Mouse (Mus musculus): Measurements from ENCODE around the gene Gm21985. TPM values are rescaled to one million over a fixed set of nuclear protein-coding genes. Genes with fewer than 3 reads are reported as not detected.

The Gm21985 gene
- polyA plus RNA-seq (2012; rRNA removed; ENCODE audit: low replicate concordance) = not detected in 2 replicates

DNA sequence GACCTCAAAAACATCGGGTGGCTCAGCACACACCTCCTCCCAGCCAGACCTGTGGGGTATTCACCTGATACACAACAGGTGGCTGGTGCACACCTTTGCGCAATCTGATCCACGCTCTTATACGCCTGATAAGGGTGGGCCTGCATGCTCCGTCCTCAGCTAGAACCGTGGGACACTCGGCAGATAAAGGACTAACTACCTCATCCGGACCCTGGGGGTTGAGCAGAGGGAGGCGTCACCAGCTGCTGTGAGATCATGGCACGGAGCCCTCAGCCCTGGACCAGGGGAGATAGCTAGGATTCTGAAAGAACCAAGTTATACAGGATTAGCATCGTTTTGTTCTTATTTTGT is at the start of gene Gm21985:
Gene Gm21985 (plus strand): TSS at position 73 of the 351 bp plus-strand sequence.

GRCm38 (mm10) chr2:112239212-112239934 is 26.7 kb upstream of the Gm21985 start, which contains the start of gene Lpcat4:
TSS of gene Lpcat4 (plus strand) at chr2:112239468.

DNA sequence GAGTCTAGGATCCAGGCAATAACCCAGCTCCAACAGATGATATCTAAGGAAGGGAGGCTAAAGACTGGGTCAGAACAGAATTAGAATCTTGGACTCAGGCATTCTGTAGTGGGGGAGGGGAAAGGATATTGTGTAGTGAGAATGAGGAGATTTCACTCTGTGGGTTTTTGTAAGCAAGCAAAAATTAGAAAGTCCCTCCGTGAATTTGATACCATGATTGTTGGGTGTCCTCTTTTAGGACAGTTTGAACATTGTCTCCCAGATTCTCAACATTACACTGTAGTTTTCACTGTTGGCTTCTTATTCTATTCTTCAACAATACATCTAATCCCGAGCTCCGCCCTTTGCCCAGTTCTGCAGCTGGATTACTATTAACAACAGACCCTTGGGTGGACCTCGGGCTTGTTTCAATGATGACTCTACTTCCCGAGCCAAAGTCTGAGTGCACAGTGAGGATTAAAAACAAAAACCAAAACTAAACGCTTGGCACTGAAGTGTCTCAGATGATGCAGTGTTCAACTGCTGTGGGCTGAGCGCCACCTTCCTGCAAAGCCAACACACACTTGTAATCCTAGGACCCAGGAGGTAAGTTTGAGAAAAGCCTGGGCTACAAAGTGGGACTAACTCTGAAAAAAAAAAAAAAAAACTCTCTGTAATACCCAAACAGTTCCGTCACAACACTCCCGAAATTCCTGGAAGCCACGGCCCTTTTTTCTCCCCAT is 6.7 kb upstream of the Gm21985 start, which contains the start of gene Nutm1:
Gene Nutm1 (minus strand): TSS at position 51 of the 722 bp plus-strand sequence.

DNA sequence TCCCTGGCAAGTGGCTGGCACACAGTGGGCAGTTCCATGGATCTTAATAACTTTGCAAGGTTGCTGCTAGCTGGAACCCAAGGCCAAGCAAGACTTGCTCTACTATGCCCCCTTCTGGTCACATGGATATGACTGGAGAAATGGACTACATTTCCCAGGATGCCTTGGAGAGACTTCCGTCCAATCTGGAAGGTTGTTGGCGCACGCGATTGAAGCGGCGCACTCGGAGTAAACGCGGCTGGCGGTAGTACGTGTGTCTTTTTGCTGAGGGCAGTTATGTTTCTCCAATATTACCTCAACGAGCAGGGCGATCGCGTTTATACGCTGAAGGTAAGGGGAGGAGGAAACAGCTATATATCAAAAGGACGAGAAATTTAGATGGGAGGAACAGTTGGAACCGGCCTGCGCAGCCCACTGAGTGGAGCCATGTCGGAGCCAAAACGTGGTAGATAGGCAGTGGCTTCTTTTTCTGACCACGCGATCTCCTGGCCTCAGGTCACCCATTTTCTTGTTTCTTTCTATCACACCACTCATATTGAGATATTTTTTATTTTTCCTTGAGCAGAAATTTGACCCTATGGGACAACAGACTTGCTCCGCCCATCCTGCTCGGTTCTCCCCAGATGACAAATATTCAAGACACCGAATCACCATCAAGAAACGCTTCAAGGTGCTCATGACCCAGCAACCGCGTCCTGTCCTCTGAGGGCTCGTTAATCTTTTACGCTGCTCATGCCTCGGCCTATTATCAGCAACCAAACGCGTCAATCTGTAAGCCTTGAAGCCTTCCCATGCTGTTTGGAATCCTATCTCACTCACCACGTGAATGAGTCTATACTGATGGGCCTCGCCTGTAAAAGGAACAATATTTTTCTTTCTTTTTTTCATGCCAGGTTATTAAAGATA is 4.1 kb upstream of the Gm21985 start, which contains the start of gene Nop10:
Gene Nop10 (plus strand): TSS at position 179 of the 906 bp plus-strand sequence.

GRCm38 (mm10) chr2:112265448-112266241 is 469 bp upstream of the Gm21985 start, which contains the start of gene Slc12a6:
TSS of gene Slc12a6 (plus strand) at chr2:112265825.

GRCm38 (mm10) chr2:112367726-112368673 is 101.9 kb downstream of the Gm21985 start, which contains the start of gene Emc4:
TSS of gene Emc4 (minus strand) at chr2:112368027.

DNA sequence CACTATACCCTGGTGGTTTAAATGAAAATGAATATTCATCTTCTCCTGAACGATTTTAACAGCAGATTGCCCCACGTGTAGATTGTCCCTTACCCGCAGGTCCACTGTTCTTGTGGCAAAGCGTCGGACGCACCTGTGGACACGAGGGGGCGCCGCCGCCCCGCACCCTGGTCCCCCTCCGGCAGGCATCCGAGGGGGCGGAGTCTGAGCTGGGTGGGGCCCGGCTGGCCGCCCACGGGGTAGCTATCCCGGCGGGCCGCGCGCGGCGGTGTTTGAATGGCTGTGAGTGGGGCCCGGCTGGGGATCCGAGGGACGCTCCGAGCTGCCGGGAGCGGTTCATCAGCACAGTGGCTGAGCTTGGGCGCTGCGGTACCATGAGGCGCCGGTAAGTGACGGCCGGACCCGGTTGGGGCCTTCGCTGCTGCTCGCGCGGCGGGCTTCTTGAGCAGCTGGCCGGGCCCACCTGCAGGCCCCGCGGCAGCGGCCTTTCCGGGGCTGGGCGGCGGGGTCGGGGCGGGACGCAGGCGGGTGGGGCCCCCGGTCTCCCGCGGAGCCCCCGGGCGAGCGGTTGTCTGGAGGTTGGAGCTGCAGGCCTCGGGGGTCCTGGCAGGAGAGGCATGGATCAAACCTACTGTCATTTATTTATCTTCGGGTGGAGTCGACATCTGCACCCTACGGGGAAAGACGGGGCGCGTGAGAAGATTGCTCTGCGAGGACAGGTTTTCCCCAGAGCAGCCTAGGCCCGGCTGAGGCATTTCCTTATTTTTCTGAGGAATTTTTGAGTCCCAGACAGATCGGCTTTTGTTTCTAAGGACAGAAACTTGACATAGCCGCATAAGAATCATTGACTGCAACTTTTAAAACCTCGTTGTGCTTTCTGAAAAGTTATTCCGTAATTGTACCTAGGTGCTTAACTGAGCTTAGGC is 113.1 kb downstream of the Gm21985 start, which contains the start of gene Katnbl1:
Gene Katnbl1 (plus strand): TSS at position 239 of the 926 bp plus-strand sequence.

DNA sequence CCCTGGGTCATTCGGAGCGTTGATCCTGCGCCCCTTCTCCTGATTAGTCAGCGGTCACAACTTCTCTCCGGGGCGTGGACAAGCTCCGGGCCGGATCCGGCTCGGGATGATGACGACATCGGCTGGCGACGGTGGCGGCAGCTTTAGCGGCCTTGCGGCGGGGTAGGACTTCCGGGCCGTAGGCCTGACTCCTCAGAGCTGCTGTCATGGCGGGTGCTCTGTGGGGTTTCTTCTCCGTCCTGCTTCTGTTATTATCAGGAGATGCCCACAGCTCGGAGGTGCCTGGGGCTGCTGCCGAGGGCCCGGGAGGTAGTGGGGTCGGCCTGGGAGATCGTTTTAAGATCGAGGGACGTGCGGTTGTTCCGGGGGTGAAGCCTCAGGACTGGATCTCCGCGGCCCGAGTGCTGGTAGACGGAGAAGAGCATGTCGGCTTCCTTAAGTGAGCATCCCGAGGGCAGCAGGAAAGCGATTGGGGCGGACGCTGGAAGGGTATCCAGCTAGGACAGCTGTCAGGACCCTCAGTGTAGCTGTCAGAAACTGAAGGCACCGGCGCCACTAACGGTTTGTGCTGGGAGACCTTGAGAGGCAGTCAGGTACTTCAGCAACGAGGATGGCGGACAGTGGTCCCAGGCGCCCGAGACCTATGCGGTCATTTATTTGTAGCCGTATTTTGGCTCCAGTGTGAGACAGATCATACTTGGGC is 188.9 kb downstream of the Gm21985 start, which contains the start of gene Emc7:
Gene Emc7 (plus strand): TSS at position 136 of the 703 bp plus-strand sequence.

Other genes starting within 250 kb of the Gm21985 start
- not detected in 2 replicates for gene Olfr1311, start 241.9 kb upstream of the Gm21985 start, polyA plus RNA-seq (2012; rRNA removed; ENCODE audit: low replicate concordance)
- not detected in 2 replicates for gene Olfr1312, start 216.1 kb upstream of the Gm21985 start, polyA plus RNA-seq (2012; rRNA removed; ENCODE audit: low replicate concordance)
- gene Olfr1313, start 188.5 kb upstream of the Gm21985 start, polyA plus RNA-seq (2012; rRNA removed; ENCODE audit: low replicate concordance) = not detected in 2 replicates
- not detected in 2 replicates for gene Olfr1314, start 169.5 kb upstream of the Gm21985 start, polyA plus RNA-seq (2012; rRNA removed; ENCODE audit: low replicate concordance)
- not detected in 2 replicates for gene Olfr1315-ps1, start 150.9 kb upstream of the Gm21985 start, polyA plus RNA-seq (2012; rRNA removed; ENCODE audit: low replicate concordance)
- not detected in 2 replicates for gene Olfr1316, start 131.3 kb upstream of the Gm21985 start, polyA plus RNA-seq (2012; rRNA removed; ENCODE audit: low replicate concordance)
- gene Olfr1317, start 126.0 kb upstream of the Gm21985 start, polyA plus RNA-seq (2012; rRNA removed; ENCODE audit: low replicate concordance) = not detected in 2 replicates
- gene Olfr1318, start 112.1 kb upstream of the Gm21985 start, polyA plus RNA-seq (2012; rRNA removed; ENCODE audit: low replicate concordance) = not detected in 2 replicates
- 44.5 TPM in 2 replicates for gene Lpcat4, start 26.8 kb upstream of the Gm21985 start, polyA plus RNA-seq (2012; rRNA removed; ENCODE audit: low replicate concordance)
- gene Nutm1, start 7.0 kb upstream of the Gm21985 start, polyA plus RNA-seq (2012; rRNA removed; ENCODE audit: low replicate concordance) = not detected in 2 replicates
- gene Nop10, start 4.4 kb upstream of the Gm21985 start, polyA plus RNA-seq (2012; rRNA removed; ENCODE audit: low replicate concordance) = 27.9 and 28.0 TPM in 2 replicates
- gene Slc12a6, start 489 bp upstream of the Gm21985 start, polyA plus RNA-seq (2012; rRNA removed; ENCODE audit: low replicate concordance) = 6.7 and 8.0 TPM in 2 replicates
- 42.1 and 43.8 TPM in 2 replicates for gene Emc4, start 101.7 kb downstream of the Gm21985 start, polyA plus RNA-seq (2012; rRNA removed; ENCODE audit: low replicate concordance)
- 0.14 and 0.16 TPM in 2 replicates for gene Katnbl1, start 112.9 kb downstream of the Gm21985 start, polyA plus RNA-seq (2012; rRNA removed; ENCODE audit: low replicate concordance)
- gene Emc7, start 188.7 kb downstream of the Gm21985 start, polyA plus RNA-seq (2012; rRNA removed; ENCODE audit: low replicate concordance) = 1.1 and 1.4 TPM in 2 replicates
- not detected in 2 replicates for gene Chrm5, start 214.5 kb downstream of the Gm21985 start, polyA plus RNA-seq (2012; rRNA removed; ENCODE audit: low replicate concordance)
- gene Aven, start 226.7 kb downstream of the Gm21985 start, polyA plus RNA-seq (2012; rRNA removed; ENCODE audit: low replicate concordance) = 0.39 and 1.3 TPM in 2 replicates